Mouse (Mus musculus) retina, embryonic 14.5 days (tissue): ENCODE measurements around the gene Gal3st2.
"Not testable (repeated sequence)": the region's sequence is repeated elsewhere in the genome, so short reads cannot be mapped to it uniquely, and the experiment has no call there.

Experiments used
- DNase-seq: peaks from one replicate; pipeline ENCODE4 v3.0.0-alpha.2; 2015; ENCODE audit warnings: low spot score

Gene Gal3st2

DNA sequence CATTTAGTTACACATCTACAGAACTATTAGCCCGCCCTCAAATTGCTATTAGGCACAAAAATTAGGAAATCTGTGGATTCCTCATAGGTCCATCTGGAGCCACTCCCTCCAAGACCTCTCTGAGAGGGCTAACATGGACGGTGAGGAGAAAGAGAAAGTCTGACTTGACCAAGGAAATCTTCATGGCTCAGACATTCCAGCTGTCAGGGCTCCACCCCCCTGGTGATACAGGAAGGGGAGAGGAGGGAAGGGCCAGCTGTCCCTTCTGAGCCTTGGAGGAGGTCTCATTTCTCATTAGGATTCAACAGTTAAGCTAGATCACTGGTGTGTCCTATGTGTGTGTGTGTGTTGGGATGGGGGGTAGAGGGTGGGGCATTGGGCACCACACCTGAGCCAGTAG lies at the start of gene Gal3st2:
Gal3st2 (plus strand) TSS at position 259 of the 400 bp plus-strand sequence.
- DNase-seq = not testable (repeated sequence)

DNA sequence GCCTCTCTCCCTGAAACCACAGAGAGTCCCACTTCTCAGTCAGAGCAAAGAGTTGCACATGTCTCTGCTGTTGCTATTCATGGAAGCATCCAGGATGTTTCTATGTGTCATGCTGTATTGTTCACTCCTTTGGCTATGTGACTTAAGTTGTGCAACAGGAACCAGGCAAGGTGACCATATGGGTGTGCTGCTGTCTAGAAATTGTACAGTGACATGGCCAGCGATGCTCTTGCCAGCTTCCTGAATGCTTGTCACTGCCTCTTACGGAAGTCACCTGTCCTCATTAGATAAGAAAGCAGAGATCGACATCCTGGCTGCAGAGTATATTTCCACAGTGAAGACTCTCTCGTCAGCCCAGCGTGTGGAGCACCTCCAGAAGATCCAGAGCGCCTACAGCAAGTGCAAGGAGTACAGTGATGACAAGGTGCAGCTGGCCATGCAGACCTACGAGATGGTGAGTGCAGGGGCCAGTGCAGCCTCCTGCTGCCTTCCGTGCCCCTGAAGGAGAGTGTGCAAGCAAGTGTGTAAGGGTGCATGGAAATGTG lies 49.5 kb upstream of the Gal3st2 start:
- no peak for DNase-seq

DNA sequence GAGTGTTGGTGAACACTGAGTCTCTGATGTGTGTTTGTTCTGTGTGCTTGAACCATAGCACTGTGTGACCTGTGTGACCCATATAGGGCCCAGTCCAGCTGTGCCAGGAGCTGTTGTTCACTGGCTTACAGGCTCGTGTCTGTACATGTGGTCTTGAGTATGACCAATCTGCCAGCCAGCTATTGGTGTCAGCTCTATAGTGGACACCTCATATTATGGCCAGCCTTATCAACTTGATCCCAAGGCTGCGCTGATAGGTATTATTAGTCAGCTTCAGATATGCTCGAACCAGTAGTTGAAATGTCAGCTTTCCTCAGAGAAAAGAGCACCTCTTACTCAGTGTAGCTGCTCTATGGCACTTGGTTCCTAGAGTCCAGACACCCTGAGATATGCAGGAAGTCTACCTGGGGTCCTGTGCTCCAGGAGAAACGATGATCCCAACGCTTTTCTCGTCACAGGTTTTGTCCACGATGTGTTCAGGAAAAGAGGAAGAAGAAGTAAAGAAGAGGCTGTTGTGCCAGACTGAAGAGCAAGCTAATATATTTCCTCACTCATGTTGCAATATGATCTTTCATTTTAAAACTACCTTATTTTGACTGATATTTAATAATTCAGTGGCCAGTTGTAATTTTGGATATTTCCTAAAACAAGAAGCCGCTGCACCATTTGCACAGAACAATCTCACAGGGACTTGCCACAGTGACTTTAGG lies 43.1 kb upstream of the Gal3st2 start:
- no peak for DNase-seq

DNA sequence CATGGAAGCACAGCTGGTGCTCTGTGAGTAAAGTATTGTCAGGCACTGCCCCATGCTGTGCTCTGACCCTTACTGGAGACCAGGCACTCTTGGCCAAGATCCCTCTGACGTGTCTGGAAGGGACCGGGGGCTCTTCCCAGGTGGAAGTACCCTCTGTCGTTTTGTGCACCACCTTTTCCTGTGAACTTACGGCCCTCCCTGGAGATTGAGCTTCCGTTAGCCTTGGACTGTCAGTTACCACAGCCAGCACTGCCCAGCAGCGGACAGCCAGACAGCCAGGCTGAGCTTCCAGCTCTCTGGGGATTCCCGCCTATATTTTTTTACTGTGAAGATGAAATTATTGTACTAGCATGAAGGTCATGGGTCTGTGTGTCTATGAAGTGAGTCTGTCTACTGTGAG lies 42.4 kb upstream of the Gal3st2 start:
- DNase-seq = no peak

DNA sequence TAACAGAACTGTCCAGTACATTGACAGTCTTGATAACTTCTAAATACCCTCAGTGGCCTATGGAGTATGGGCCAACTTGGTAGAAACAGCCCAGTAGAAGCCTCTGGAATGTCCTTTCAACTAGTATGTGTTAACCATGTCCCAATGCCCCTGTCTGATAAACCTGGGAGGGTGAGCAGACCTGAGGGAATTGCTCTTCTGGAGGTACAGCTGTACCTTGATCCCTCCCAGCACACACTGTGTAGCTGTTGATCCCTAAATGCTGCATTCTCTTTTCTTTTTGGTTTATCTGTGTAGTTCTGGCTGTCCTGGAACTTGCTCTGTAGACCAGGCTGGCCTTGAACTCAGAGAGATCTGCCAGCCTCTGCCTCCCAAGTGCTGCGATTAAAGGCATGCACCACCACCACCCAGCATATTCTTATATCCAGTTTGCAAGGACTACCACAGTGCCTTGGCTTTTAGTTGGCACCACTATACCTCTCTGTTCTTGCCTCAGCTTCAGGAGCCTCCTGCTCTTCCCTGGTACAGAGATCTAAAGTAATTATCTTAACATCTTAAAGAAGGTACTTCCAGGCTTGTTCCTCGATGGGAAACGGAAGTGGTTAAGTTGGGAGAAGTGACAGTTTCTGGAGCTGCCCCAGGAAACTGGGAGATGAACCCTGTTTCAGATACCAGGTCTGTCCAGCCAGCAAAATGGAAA lies 37.2 kb upstream of the Gal3st2 start:
- no peak for DNase-seq

DNA sequence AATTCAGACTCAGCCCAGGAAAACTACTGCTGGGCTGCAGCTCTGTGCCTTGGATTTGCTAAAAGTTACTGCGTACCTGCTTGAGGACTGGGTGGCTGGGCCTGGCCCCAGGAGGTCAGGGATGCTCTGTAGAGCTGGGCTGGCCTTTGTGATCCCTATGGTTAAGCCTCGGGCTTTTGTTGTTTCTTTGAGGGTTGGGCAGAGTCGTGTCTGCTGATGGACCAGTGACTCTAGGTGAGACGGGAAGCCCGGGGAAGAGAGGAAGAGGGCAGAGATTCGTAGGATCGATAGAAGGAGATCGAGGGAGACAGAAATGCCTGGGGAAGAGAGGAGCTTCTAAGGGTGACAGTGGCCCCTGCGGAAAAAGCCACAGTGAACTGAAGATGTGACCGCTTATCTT lies 36.5 kb upstream of the Gal3st2 start, which contains the start of gene D2hgdh:
D2hgdh (plus strand) TSS at position 301 of the 400 bp plus-strand sequence.
- DNase-seq = no peak

DNA sequence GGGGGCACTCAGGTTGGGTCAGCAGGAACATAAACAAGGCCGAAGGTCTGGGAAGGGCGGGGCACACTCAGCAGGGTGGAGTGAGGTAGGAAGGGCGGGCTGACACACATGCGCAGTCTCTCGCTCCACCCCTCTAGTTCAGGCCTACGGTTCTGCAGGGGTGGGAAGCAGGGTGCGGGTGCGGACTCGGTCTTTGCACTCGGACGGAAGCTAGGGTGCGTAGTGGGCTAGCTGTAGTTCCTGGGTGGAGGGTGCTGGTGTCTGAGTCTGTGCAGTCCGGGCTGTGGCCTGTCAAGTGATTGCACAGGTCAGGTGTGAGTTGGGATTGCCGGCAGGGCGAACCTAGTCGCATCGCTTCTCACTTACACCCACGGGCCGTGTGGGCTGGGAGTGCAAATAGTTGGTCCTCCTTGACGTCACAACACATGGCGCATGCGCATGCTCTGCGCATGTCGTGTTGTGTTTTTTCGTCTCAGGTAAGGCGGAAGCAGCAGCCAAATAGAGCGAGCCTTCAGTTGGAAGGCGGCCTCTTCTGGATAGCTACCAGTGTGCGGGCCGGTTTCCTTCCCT lies 35.9 kb upstream of the Gal3st2 start:
- peak; percentile 90 for DNase-seq

DNA sequence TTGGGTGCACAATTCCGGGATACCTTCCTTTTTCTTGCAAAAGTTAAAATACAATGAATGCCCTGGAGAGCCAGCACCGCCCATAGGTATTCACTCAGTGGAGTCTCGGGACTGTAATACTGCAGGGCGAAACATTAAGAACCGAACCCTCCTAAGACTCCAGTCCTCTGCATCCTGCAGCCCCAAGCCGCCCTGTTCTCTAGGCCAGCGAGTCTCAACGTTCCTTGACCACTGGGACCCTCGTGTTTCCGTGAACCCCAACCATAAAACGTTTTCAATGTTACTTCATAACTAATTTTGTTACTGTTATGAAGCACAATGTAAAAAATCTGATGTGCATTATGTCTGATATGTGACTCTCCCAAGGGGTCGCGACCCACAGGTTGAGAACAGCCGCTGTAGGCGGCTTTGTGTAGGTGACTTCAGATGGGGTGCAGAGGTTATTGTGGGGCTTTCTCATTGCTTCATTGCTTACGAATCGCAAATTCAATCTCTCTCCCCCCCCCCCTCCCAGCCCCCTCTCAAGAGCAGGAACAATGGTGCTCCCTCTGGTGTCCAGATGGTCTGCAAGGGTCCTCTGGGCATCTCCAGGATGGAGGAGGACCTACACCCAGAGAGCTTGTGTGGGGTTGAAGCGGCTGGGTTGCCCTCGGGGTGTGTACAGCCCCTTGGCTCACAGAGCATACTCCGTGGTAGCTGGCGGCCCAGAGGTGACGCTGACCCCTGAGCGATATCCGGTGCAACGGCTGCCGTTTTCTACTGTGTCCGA lies 35.2 kb upstream of the Gal3st2 start:
- peak; percentile 42 for DNase-seq

DNA sequence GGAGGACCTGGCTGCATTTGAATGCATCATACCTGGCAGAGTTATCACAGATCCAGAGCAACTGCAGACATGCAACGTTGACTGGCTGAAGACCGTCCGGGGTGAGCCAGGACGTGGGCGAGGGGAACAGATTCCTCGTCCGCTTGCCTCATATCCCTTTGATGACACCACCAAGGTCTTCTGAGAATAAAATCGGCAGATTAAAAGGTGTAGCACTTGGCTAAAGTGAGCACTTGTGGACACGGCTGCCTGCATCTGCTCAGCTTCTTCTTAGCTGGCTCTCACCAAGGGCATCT lies 34.6 kb upstream of the Gal3st2 start:
- no peak for DNase-seq

DNA sequence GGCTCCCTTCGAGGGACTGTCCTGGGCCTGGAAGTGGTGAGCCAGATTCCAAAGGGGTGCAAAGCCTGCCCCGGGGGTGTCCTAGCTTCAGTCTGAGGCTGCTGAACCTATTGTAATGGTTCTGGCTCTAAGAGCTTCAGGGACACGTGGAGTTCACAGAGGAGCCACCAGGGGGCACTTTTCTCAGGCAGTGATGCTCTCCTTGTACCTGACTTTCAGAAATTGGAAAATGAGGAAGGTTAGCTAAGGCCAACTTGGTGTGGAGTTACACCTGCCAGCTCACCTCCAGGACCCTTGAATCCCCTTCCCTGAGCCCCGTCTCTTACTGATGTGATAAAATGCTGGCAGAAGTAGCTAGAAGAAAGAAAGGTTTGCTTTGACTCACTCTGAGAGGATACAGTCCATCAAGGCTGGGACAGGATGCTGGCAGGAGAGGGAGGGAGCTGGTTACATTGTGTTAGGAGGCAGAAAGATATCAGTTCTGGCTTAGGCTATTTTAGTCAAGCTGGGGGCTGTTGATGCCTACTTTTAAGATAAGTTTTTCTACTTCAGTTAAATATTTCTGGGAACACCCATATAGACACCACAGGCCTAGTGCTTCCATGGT lies 28.2 kb upstream of the Gal3st2 start:
- DNase-seq = not testable (repeated sequence)

DNA sequence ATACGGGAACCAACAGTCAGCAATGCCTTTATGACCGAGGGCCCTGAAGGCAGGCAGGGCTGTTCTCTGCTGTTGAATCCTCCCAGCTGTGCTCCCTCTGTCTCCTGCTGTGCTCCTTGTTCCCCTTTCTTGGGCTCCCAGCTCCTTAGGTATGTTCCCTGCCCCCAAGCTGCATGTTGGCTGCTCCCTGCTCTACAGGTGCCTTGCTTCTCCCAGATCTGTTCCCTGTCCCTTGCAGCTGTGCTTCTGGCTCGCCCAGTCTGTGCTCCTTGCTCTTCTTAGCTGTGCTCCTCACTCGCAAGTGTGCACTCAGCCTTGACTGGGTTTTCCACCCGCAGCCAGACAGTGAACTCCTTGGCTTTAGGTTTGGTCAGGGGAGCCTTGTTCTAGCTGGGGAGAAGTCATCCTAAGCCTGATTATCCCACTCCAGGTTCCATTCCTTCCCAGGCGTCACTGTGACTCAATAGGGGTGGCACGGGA lies 26.4 kb upstream of the Gal3st2 start:
- DNase-seq = no peak

DNA sequence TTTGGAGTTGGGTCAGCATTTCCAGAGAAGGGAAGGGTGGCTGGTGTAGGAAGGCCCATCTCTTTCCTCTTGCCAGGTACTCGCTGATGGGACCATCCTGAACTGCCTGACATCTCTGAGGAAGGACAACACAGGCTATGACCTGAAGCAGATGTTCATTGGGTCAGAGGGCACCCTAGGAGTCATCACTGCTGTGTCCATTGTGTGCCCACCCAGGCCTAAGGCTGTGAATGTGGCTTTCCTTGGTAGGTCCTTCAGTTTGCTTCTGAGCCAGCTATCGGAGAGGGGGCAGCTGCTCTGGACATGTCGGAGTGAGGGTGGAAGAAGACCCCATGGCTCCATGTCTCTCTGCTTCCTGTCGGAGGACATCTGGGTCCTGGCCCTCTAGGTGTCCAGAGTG lies 25.9 kb upstream of the Gal3st2 start:
- no peak for DNase-seq

DNA sequence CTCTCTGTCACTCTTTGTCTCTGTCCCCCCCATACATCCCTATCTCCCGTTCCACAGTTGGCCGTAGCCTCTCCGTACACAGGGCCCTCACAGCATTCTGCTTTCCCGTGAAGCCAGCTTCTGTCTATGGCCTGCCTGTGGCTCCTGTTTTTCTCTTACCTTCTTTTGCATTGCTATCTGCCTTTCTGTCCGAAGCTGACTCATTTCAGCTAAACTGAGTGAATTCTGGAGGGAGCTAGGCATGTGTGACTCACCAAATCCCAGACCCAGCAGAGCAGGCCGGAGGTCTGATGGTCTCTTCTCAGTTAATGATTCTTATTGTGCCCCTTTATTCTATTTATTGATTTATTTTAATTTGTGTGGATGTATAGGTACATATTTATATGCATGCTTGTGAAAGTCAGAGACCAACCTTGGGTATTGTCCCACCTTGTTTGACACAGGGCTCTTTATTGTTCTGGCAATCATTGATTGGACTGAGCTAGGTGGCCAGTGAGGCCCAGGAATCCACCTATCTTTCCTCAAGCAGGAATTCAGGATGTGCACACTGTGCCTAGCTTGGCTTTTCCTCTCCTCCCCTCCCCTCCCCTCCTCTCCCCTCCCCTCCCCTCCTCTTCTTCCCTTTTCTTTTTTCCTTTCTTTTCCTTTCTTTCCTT lies 25.1 kb upstream of the Gal3st2 start:
- no peak for DNase-seq

DNA sequence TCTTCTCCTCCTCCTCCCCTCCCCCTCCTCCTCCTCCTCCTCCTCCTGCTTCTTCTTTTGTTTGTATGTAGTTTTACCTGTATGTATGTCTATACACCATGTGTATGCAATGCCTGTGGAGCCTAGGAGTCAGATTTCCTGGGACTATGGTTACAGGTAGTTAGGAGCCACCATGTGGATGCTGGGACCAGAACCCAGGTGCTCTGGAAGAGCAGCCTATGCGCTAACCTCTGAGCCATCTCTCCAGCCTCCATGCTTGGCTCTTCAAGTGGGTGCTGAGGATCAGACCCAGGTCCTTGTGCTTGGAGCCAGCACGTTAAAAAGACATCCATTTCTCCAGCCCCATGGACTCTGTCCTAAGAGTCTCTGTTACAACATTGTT lies 24.6 kb upstream of the Gal3st2 start:
- no peak for DNase-seq

DNA sequence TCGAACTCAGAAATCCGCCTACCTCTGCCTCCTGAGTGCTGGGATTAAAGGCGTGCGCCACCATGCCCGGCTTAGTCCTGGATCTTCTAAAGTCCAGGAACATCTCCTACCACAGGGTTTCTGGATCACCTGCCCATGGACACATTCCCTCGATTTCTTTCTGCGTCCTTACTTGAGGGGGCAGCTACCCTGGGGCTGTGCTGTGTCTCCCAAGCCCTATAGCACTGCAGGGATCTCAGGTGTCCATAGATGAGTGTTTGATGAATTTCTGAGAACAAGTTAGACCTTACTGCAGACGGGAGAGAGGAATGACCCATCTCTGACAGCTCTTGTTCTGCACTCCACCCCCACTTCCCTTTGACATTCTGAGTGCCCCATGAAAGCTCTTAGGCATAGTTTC lies 23.8 kb upstream of the Gal3st2 start:
- no peak for DNase-seq

DNA sequence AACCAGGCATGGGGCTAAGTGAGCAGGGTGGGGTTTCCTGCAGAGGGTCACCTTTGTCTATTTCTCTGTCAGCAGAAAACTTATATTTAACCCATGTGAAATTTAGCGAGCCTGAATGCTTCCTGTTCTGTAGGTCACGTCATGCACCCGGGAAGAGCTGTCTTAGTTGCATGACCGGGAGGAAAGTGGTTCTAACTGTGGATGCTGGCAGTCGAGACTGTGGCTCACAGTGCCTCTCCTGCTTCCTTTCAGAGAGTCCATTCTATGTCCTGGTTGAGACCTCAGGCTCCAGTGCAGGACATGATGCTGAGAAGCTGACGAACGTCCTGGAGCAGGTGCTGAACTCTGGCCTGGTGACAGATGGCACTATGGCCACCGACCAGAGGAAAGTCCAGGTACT lies 22.5 kb upstream of the Gal3st2 start:
- DNase-seq = not testable (repeated sequence)

DNA sequence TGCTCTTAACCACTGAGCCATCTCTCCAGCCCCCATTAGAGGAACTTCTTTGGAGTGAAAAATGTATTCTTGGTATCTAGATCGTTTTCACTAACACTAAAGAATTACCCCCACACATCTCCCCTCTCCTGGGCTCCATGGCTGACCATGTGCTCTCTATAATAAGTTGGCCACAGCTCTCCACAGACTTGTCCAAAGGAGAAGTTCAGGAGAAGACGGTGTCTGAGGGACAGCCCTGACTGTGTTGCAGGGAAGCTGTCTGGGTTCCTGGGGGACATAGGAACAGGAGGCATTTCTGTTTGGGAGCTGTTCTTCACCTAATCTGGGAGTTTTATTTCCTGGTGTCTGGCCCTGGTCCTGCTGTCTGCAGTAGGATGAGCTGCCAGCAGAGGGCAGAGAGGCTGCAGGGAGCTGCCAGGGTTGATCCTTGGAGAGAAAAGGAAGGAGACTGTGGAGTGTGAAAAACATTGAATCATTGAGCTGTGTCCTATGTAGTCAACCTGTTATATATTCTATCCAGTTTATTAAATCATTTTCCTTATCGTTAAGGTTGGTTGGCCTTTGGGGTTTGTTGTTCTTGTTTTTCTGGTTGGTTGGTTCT lies 15.2 kb upstream of the Gal3st2 start:
- not testable (repeated sequence) for DNase-seq

DNA sequence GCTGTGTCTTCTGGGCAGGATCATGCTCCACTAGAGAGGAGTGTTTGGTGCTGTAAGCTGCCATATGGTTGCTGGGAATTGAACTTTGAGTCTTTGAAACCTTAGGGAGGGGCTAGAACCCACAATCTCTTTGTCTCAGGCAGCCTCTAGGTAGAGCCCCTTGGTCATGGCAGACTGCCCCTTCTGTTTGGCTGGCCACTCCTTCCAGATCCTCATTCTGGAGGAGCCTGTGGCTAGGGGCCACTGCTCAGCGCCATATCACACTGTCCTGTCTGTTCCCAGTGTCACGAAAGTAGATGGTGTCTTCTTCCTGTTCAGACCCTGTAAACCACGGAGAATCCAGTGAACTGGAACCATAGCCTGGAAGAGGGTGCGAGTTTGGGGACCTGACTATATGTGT lies 5.3 kb upstream of the Gal3st2 start:
- not testable (repeated sequence) for DNase-seq

DNA sequence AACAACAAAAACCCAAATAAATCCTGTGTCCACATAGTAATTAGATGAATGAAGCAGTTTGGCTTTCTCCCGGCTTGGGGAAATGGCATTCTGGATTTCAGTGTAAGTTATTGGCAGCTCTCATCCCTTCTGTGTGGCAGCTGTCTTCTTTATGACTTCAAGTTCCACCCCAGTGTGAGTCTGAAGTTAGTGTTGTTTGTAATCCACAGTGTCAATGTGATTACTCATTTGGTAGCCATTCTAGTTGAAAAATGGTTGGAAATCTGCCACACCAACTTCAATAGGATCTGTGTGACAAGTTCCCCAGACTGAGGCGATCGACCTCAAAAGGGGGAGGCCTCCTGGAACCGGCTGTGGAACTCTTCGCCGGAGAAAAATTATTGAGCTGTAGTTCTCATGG lies 3.7 kb upstream of the Gal3st2 start:
- no peak for DNase-seq

DNA sequence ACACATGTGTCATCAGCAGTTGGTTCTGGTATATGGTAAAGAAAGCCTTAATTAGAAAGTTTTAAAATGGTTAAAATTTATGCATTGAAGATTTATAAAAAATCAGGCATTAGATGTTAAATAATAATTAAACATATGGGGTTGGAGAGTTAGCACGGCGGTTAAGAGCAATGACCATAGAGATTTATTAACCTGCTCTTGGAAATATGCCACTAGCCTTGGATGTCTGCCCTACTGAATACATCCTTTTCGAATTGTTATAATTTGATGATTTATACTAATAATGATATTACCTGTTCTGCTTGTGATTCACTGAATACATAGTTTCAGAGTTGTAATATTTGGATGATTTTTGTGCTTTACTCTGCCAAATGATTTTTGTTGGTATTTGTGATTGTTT lies 3.1 kb upstream of the Gal3st2 start:
- no peak for DNase-seq

DNA sequence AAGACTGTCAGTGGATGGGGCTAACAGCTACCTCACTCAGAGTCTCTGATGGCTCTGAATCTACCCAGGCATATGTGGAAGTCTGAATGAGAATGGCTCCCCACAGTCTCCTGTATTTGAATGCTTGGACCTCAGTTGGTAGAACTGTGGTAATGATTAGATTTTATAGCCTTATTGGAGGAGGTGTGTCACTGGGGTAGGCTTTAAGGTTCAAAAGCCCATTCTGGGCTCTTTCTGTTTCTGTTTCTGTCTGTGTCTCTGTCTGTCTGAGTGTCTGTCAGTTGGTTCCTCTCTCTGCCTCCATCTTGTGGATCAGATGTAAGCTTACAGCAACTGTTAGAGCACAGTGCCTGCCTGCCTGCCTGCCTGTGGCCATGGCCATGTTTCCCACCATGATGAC lies 1.5 kb upstream of the Gal3st2 start:
- DNase-seq = no peak
